Mouse (Mus musculus): ENCODE results near the gene Lrfn2.

DNA sequence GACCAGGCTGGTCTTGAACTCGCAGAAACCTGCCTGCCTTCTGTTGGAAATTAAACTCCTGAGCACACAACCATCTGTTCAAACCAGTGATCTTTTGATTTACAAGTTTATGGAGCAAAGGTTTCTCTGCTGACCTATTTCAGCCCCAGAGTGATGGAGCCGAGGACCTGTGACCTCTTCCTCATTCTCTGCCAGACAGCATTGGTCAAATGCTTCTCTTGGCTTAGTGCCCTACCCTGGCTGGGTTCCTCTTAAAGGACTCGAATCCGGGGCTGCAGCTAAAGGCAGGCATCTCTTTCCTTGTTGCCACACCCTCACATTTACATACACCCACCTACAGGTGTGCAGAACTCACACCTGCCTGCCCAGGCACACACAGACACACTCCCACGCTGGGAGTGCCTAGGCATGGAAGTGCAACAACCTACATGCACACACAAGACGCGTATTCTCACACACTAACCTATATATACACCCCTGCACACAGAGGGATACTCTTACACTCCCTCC lies 6.6 kb downstream of the Lrfn2 start:
- TF ChIP-seq CTCF (IDR thresholded peaks at IDR 0.05; ENCODE audit: low read depth) (no peak), EP300 (optimal IDR thresholded peaks at IDR 0.05) (no peak)

Measured in stomach, postnatal 0 days (tissue).